Mouse (Mus musculus): Measurements from ENCODE around the gene Apobec3.

GRCm38 (mm10) chr15:79928736-79929135 is 37.3 kb downstream of the Apobec3 start:
- TF ChIP-seq CTCF (IDR thresholded peaks at IDR 0.05; ENCODE audit: low read depth, low read length) (no peak), POLR2A (IDR thresholded peaks at IDR 0.05; ENCODE audit: insufficient read depth, low read length) (no peak)

All from ES-Bruce4 (cell line).